Mouse (Mus musculus): ENCODE data around the gene Babam2.

DNA sequence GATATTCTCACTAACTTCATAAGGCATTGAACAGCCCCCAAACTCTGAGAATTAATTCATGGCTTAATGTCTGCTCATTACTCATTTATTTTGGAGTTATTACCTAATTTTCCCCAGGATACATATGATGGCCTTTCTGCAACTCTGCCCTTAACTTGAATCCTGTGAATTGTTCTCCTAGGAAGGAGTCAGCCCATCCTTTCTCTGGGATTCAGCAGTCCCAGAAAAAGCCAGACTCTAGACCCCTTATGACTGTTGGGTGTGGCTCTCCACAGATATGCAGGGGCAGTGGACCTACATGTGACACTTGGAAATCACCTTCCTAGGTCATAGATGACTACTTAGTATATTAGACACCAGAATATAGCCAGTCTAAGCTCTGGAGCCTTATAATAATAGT lies 226.6 kb downstream of the Babam2 start:
- TF ChIP-seq EP300 (IDR thresholded peaks at IDR 0.05; ENCODE audit: insufficient read depth, low read depth, low read length) (no peak), POLR2A (IDR thresholded peaks at IDR 0.05; ENCODE audit: insufficient read depth, low read depth, low read length) (no peak)
